Mouse (Mus musculus) adrenal gland (tissue): ENCODE measurements around the gene Cyb5r2.

ENCODE experiments used
- intact Hi-C: fragments of 180-260 bp; cut with DNase I; formaldehyde crosslinking; loops from one replicate; pipeline ENCODE4 v1.15.1; 2025
- long read RNA-seq, 2 experiments: library from polyadenylated mRNA; unstranded; transcript quantifications; one replicate each; pipeline ENCODE4 v2.0.0; 2020; ENCODE audit warnings: borderline replicate concordance in 1 of 2; ENCODE audit not compliant: insufficient replicate concordance in 1 of 2

Gene Cyb5r2
- long read RNA-seq, experiment 1 = 0 reads
- long read RNA-seq, experiment 2 = 0 reads

- intact Hi-C loops = no loop called here
These were observed at the start of gene Cyb5r2 for GRCm38 (mm10) chr7:107757308-107758151. TSS of gene Cyb5r2 (minus strand) at chr7:107758032.

- intact Hi-C loops = no loop called here
These were observed 44.3 kb upstream of the Cyb5r2 start for GRCm38 (mm10) chr7:107802138-107802537.

GRCm38 (mm10) chr7:107801108-107801507 lies 43.3 kb upstream of the Cyb5r2 start, which contains the start of gene Ovch2:
TSS of gene Ovch2 (minus strand) at chr7:107801208.
- intact Hi-C loops = no loop called here

- intact Hi-C loops = no loop called here
These were observed 38.7 kb upstream of the Cyb5r2 start for GRCm38 (mm10) chr7:107796500-107796899.

GRCm38 (mm10) chr7:107787977-107788620 lies 30.3 kb upstream of the Cyb5r2 start:
- intact Hi-C loops = no loop called here

- intact Hi-C loops = loop anchor here (2.0 kb wide), 1 partner anchor 119 kb away; no protein-coding TSS in a partner anchor
These were observed 21.8 kb upstream of the Cyb5r2 start for GRCm38 (mm10) chr7:107779611-107780010.

- intact Hi-C loops = no loop called here
These were observed 20.4 kb upstream of the Cyb5r2 start for GRCm38 (mm10) chr7:107778216-107778615.

GRCm38 (mm10) chr7:107770812-107771211 lies 13.0 kb upstream of the Cyb5r2 start:
- intact Hi-C loops = no loop called here

GRCm38 (mm10) chr7:107756748-107757147 lies 1.1 kb downstream of the Cyb5r2 start:
- intact Hi-C loops = no loop called here

GRCm38 (mm10) chr7:107755905-107756304 lies 1.9 kb downstream of the Cyb5r2 start:
- intact Hi-C loops = no loop called here

GRCm38 (mm10) chr7:107752031-107752520 lies 5.8 kb downstream of the Cyb5r2 start:
- intact Hi-C loops = no loop called here

GRCm38 (mm10) chr7:107749721-107750120 lies 8.1 kb downstream of the Cyb5r2 start:
- intact Hi-C loops = loop anchor here (2.0 kb wide), 1 partner anchor 89 kb away; no protein-coding TSS in a partner anchor

GRCm38 (mm10) chr7:107749270-107749669 lies 8.6 kb downstream of the Cyb5r2 start:
- intact Hi-C loops = loop anchor here (2.0 kb wide), 1 partner anchor 88 kb away; no protein-coding TSS in a partner anchor

GRCm38 (mm10) chr7:107747954-107748353 lies 9.9 kb downstream of the Cyb5r2 start:
- intact Hi-C loops = loop anchor here (2.0 kb wide), 1 partner anchor 87 kb away; no protein-coding TSS in a partner anchor

- intact Hi-C loops = no loop called here
These were observed 10.4 kb downstream of the Cyb5r2 start for GRCm38 (mm10) chr7:107747476-107747875.

- intact Hi-C loops = no loop called here
These were observed 11.8 kb downstream of the Cyb5r2 start for GRCm38 (mm10) chr7:107746036-107746435.

- intact Hi-C loops = no loop called here
These were observed 12.7 kb downstream of the Cyb5r2 start for GRCm38 (mm10) chr7:107745111-107745510.

GRCm38 (mm10) chr7:107744454-107744853 lies 13.4 kb downstream of the Cyb5r2 start:
- intact Hi-C loops = no loop called here

- intact Hi-C loops = no loop called here
These were observed 14.8 kb downstream of the Cyb5r2 start for GRCm38 (mm10) chr7:107742963-107743465.

- intact Hi-C loops = no loop called here
These were observed 19.1 kb downstream of the Cyb5r2 start for GRCm38 (mm10) chr7:107738726-107739125.

- intact Hi-C loops = no loop called here
These were observed 24.7 kb downstream of the Cyb5r2 start for GRCm38 (mm10) chr7:107733162-107733561.

- intact Hi-C loops = no loop called here
These were observed 27.2 kb downstream of the Cyb5r2 start for GRCm38 (mm10) chr7:107730587-107730986.
